Mouse (Mus musculus) monocyte, adult 2 months (primary cell): ENCODE results near the gene Mrpl41.
A peak's percentile ranks its signal among the peaks of the same experiment; 100 is the strongest.

Experiments
- DNase-seq, 2 experiments: peaks; one replicate each; pipeline ENCODE4 v3.0.0; 2022; ENCODE audit warnings: low spot score in 2 of 2, low read depth in 1 of 2

The Mrpl41 gene

GRCm38 (mm10) chr2:24935057-24935796 lies 39.7 kb downstream of the Mrpl41 start, which contains the start of gene Arrdc1:
TSS of gene Arrdc1 (minus strand) at chr2:24935252.
- DNase-seq, result peak; percentile 81 to 90

GRCm38 (mm10) chr2:24934441-24934963 lies 40.4 kb downstream of the Mrpl41 start:
- no peak for DNase-seq

GRCm38 (mm10) chr2:24929593-24929992 lies 45.3 kb downstream of the Mrpl41 start:
- DNase-seq, result no peak

DNA sequence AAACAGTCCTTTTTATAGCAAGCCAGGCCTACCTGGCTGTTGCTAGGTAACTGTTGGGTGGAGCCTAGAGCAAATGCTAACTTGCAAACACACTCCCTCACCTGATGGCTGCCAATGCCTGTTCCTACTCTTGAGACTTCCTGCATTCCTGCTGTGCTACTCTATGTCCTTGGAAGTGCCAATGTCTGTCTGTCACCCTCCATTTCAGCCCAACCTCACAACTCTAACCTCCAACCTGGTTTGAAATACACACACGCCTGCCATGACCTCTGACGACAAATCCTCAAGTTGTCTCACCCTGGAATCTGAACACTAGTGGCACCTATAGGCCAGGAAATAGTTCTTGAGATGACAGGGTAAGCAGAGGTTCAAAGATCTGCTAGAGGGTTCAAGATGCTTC lies 45.8 kb downstream of the Mrpl41 start:
- no peak for DNase-seq

GRCm38 (mm10) chr2:24927810-24928479 lies 47.0 kb downstream of the Mrpl41 start:
- no peak for DNase-seq

DNA sequence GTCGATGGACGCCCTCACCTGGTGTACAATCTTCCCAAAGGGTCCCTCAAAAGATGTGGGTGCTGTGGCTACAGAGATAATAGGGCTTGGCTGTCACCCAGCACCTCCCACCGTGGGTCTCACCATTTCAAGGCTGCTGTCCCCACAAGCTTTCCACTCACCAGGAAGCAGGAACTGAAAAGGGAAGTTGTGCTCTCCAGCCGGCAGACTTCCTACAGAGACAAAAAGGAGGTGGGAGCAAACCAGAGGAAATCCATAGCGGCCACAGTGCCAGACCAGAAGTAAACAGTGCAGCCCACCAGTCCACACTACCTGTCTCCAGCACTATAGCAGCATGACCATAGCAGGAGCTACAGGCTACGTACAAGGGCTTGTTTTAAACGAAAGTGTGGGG lies 47.9 kb downstream of the Mrpl41 start:
- no peak for DNase-seq

- DNase-seq, result no peak
Measured at GRCm38 (mm10) chr2:24926345-24926964, 48.4 kb downstream of the Mrpl41 start.

DNA sequence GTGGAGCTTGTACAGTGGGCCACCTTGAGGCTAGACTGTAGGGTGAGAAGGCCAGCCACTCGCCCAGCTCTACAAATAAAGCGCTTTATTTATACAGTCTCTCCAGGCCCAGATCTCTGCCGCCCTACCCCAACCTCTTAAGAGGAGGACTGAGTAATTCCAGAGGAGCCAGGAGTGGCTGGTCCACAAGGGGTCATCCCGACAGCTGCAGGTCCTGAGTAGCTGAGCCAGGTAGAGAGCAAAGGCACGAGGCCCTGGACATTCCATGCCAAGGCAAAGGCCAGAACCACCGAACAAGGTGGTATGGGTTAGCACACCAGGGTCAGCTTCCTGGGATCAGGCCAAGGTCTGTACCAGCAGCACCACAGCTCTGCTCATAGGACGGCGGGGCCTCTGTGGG lies 49.6 kb downstream of the Mrpl41 start:
- no peak for DNase-seq
